Mouse (Mus musculus) urinary bladder, postnatal 4 days (tissue): ENCODE data around the gene Cdca7l.
A peak's percentile ranks its signal among the peaks of the same experiment; 100 is the strongest.
"Not testable (repeated sequence)": the region's sequence is repeated elsewhere in the genome, so short reads cannot be mapped to it uniquely, and the experiment has no call there.

Experiments used
- DNase-seq, 2 experiments: peaks; one replicate each; pipeline ENCODE4 v3.0.0; 2021 to 2022; ENCODE audit warnings: low spot score in 2 of 2

The Cdca7l gene

DNA sequence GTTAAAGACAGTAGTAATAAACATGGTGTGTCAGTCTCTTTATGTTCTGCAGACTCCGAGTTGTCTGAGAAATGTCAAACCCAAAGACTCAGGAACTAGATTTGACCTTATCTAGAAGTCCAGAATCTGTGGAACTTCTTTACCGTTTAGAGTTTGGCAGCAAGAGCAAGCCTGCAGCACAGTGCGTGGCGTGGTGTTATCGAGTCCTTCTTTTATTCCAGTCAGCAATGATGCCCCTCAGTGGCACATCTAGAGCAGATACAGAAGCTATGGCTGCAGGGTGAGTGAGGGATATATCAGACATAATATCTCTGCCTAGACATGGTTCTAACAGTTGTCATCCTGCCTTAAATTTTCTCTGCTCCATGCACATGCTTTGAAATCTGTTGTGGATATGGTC, 58.6 kb downstream of the Cdca7l start:
- no peak for DNase-seq

- no peak for DNase-seq
Observed at GRCm38 (mm10) chr12:117867708-117868564, 63.8 kb downstream of the Cdca7l start.

- no peak for DNase-seq
Observed at GRCm38 (mm10) chr12:117872265-117872664, 68.2 kb downstream of the Cdca7l start.

DNA sequence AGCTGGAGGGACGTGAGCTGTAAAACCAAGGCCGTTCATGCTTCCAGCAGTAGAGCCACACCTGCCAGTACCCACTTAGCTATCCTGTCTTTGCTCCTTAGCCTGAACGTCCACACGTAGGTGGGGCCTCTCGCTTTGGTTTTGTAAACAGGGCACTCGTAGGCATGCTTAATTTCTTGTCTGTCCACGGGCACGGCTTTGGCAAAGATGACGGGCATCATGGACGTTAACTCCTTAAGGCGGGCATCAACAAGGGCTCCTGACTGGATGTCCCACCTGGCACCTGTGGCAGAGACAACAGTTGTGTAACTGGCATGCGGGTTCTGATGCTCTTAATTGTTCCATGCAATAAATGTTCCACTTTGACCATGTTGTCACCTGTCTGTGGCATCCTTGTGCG, 74.3 kb downstream of the Cdca7l start:
- DNase-seq: peak in 1 of 2 experiments; percentile 54

GRCm38 (mm10) chr12:117884627-117885026, 80.5 kb downstream of the Cdca7l start:
- DNase-seq: no peak

GRCm38 (mm10) chr12:117887422-117887821, 83.3 kb downstream of the Cdca7l start:
- DNase-seq: no peak

- DNase-seq: not testable (repeated sequence)
Observed at GRCm38 (mm10) chr12:117900798-117901197, 96.7 kb downstream of the Cdca7l start.

DNA sequence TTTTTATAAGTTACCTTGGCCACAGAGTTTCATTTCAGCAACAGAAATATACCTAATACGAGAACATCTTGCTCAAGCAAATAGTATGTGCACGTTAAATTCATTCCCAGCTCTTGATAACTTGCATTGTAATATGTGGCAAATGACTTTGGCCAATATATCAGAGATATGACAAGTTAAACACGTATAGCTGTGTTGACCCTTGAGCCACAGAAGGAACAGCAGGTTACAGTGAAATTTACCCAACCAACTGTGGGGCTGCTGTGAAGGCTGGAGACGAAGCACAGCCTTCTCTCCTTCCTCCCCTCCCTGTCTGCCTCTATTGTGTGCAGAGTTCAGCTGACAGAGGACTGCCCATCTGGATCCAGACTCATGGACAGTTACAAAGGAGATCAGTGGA, 97.3 kb downstream of the Cdca7l start:
- DNase-seq: not testable (repeated sequence)

DNA sequence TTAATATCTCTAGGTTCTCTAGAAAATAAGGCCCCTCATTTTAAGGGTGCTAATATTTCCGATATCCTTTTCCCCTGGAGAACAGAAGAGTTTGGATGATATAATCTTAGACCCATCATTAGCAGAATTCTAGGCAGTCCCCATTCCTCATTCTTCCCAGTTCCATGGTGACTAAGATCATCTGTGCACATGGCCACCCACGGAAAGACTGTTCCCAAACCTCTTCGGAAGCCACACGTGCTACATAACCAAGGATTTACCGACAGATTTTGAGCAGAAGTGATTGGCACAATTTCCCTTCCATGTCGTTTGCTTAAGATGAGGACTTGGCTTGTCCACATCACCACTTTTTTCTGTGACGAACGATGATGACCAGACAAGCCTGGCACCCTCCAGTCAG, 99.6 kb downstream of the Cdca7l start:
- no peak for DNase-seq

DNA sequence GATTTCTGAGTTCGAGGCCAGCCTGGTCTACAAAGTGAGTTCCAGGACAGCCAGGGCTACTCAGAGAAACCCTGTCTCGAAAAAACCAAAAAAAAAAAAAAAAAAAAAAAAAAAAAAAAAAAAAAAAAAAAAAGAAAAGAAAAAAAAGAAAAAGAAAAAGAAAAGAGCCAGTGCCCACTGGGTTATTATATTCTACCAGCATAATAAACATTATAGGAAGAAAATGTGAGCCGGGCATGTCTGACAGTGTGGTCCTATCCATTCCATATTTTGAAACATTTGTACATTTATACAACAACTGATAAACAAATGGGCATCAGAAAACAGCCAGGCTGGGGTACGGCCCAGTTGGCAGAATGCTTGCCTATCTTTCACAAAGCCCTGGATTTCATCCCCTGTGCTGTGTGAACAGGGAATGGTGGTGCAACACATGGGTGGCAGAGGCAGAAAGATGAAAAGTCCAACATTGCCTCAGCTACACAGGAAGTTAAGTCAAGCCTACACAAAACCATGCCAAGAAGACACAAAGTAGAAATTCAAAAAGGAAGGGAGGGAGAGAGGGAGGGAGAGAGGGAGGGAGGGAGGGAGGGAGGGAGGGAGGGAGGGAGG, 101.2 kb downstream of the Cdca7l start:
- DNase-seq: not testable (repeated sequence)

GRCm38 (mm10) chr12:117911396-117911795, 107.3 kb downstream of the Cdca7l start:
- no peak for DNase-seq

DNA sequence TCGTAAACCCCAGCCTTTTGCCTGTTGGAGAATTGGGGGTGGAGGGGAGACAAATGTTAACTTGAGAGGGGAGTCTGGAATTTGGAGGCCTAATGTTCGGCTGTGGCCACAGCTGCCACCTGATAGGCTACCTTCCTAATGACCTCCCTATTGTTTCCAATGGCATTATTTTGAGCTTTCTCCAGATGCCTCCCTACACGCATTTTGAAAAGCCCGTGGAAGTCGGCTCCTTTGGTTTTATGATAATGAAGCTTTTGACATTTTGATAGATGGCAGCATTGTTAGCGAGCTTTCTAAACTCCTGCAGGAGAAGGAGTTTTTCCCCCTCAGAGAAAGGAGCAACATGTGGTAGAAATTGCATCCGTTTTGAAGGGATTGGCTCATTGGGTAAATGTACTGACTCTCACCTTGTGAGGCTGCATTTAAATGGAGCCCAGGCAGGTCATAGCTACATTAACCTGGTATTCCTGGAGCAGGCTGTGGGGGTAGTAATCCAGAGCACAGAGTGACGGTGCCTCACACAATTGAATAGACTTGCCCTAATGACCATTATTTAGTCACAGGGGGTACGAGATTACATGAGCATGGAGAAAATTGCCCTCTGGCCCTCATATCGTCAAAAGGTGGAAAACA, 110.6 kb downstream of the Cdca7l start:
- no peak for DNase-seq

GRCm38 (mm10) chr12:117915826-117916588, 111.9 kb downstream of the Cdca7l start:
- DNase-seq: no peak
